Mouse (Mus musculus) adrenal gland, adult 8-10 months (tissue): Measurements from ENCODE around the gene Myl4. TPM values are rescaled to one million over a fixed set of nuclear protein-coding genes. Genes with fewer than 3 reads are reported as not detected.

ENCODE experiments used
- DNase-seq: peaks from one replicate; pipeline ENCODE4 v3.0.0; 2022
- total RNA-seq, 4 experiments: library from RNA; stranded (reverse); gene quantifications; 2 replicates each; pipeline ENCODE4 v1.2.4; 2022

Gene Myl4
- total RNA-seq, 4 experiments from 2014 or later: 1.6 to 3.8 (median 2.6) TPM

DNA sequence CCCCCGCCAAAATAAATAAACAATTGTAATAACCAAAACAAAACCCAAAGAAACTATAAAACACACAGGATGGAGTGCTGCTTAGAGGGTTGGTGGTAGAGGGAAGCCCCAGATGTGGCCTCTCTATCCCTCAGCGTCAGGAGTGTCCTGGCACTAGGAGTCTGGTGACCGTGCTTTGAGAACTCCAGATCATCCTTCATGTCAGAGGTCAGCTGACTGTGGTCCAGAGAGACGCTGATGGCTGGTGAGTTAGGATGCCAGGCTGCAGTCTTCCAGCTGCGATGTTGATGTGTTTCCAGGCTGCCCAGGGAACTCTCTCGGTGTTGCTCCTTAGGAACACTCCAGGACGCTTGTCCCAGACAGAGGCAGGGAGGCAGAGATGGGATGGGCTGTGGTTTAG lies 21.6 kb downstream of the Myl4 start:
- DNase-seq: no peak

GRCm38 (mm10) chr11:104572566-104572965 lies 22.1 kb downstream of the Myl4 start:
- no peak for DNase-seq

- DNase-seq: no peak
These were observed 26.5 kb downstream of the Myl4 start for GRCm38 (mm10) chr11:104576772-104577612.

DNA sequence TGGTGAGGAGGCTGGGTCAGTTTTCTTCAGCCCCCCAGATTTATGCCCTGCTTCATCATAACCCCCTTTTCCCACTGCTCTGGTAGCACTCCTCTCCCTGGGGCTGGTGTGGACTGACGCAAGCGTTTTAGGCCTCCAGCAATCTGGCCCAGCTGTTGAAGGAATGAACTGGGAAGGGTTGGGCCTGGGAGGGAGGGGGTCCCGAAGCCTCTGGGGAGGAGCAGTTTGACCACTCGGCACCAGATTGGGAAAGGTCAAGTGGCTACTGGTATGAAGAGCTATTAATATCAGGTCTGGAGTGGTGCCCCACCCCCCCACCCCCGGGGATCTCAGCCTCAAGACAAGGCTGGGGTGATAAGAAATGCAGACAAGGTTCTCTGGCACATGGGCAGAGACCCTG lies 27.6 kb downstream of the Myl4 start:
- no peak for DNase-seq

- no peak for DNase-seq
These were observed 28.6 kb downstream of the Myl4 start for GRCm38 (mm10) chr11:104579084-104579483.

GRCm38 (mm10) chr11:104579575-104579974 lies 29.1 kb downstream of the Myl4 start:
- no peak for DNase-seq

- DNase-seq: no peak
These were observed 29.6 kb downstream of the Myl4 start for GRCm38 (mm10) chr11:104580091-104580490.

GRCm38 (mm10) chr11:104580606-104581005 lies 30.1 kb downstream of the Myl4 start:
- no peak for DNase-seq

DNA sequence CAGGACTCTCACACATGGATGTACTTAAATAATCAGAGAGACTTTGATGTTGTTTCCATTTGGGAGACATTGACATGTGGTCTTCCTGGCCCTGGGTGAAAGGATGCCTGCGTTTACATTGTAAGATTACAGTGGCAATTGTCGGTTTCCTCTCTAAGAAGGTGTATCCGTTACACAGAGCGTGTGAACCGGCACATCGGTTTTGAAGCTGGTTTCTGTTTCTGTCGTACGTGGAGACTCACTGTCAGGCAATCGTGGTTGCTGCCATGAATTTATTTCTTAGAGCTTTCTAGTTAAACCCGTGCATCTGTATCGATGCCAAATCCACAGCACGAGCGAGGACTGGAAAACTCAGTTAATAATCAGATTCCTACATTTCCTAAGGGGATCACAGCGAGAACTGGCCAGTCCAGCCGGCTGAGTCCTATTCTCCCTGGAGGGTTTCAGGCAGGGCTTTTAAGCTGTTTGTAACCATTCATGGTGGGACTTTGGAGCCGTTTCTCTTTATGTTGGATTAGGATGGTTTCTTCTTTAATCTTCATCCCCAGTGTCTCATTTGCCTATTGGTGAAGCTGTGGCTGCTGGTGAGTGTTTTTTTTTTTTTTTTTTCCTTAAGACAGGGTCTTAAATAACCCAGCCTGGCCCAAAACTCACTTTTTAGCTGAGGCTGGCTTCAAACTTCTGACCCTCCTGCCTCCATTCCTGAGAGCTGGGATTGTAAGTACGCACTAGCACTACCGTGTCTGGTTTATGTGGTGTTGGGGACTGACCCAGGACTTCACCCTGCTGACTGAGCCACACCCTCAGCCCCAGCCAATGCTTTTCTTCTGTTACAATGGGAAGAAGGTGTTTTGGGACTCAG lies 31.2 kb downstream of the Myl4 start:
- DNase-seq: no peak

DNA sequence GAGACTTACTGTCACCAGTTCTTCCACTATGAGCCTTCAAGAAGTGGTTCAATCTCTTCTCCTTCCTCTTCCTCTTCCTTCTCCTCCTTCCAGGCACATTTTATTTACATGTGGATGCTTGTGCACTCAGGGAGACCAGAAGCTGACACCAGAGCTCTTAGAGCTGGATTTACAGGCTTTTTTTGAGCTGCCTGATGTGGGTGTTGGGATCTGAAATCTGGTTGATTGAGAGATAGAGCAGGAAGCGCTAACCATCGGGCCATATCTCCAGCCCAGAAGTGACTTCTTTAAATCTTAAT lies 31.8 kb downstream of the Myl4 start:
- no peak for DNase-seq

DNA sequence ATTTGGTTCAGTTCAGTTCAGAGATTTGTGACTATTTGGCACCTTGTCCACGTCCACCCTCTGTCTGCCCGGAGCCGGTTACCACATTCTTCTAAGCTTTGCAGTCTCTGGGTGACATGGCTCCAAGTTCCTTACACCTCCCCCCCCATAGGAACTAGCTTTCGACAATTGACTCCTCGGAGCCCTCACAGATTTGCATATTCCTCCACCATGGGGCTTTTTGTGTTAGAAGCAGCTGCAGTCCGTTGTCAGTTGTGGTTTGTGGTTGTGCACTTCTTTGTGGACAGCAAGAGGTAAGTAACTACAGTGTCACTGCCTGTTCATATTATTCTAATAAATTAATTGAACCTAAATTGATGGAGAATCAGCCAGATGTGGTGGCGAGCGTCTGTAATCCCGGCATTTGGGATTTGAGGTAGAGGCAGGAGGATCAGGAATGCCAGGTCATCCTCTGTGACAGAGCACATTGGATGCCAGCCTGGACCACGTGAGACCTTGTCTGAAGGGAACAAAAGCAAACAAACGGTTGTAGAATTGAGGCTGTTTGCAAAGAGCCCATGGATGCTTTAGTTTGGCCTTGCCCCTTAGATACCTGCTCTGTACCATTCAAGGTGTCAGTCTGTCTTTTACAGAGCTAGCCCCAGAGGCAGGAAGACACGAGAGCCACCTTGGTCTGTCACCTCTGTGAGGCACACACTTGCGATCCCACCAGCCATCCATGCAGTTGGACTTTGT lies 32.3 kb downstream of the Myl4 start:
- DNase-seq: no peak

DNA sequence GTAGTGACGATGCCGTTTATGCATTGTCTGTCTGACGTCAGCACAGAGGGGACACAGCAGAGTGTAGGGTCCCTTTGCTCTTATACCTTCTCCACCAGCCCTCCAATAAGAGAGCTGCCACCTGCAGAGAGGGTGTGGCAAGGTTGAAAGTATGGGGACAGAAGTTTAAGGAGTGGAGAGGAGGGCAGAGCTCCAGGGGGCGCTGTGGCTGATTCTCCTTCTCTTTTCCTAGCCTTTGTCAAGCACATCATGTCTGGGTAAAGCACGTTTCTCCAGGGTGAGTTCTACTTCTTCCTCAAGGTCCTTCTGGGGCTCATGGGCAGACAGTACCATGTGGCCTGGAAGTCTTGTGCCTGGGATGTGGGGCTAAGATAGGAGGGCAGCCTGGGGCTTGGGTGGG lies 35.0 kb downstream of the Myl4 start:
- DNase-seq: no peak

DNA sequence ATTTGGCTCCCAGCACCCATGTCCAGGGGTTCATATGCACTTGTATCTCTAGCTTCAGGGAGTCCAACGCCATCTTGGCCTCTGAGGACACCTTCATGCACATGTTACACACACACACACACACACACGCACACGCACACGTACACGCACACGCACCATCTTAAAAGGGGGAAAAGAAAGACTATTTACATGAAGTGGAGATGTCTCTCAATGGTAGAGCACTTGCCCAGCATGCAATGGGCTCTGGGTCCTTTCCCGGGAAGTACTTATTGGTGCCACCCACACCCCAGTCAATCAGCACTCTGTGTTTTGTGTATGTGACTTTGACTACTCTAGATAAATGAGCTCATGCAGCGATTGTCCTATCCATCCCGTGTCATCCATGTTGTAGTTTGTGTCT lies 37.4 kb downstream of the Myl4 start:
- DNase-seq: no peak

- no peak for DNase-seq
These were observed 38.0 kb downstream of the Myl4 start for GRCm38 (mm10) chr11:104588513-104588912.

DNA sequence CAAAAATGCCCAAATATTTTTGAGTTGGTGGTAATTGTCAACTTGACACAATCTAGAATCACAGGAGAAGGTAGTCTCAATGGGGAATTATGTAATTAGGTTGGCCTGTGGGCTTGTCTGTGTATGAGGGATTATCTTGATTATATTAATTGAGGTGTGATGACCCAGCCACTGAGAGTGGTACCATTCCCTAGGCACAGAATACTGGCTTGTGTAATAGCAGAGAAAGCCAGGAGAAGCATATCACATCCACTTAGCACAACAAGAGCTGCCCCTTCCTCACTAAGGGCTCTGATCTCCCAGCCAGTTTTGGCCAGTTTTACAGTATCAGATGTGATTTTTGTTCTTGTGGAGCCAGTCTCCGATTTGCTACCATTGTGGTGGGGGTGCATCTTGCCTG lies 39.1 kb downstream of the Myl4 start:
- DNase-seq: no peak

GRCm38 (mm10) chr11:104590148-104590547 lies 39.7 kb downstream of the Myl4 start:
- DNase-seq: peak; percentile 62

DNA sequence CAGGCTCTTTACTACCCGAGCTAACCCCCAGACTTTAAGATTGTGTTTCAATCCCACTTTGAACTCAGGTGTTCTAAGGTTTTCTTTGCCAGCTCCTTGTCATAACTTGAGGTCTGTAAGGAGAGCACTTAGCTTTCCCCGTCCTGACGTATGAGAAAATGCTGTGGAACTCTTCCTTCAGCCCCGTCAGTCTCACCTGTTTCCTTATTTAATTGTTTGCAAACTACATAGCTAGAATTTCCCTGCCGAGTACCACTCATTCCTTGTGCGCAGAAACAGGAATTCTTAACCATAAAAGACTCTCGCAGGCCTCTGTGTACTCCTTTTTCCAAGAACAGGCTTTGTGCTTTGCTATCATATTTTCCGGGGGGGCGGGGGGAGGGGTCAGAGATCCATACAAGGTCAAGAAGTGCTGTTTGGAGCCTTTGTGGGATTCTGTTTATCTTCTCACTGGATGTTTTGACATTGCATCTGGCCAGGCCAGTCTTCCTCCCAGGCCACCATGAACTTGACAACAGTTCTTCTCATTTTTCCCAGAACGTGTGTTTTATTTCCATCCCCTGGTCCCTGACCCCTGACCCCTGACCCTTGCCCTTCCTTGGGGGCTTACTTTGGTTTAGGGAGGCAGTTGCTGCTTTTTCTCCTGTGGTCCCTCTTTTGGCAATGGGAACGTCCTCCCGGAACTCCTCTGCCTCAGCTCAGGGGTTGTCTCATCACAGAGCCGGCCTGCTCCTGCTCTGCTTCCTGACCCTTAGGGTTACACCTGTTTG lies 41.8 kb downstream of the Myl4 start:
- no peak for DNase-seq

GRCm38 (mm10) chr11:104596365-104596764 lies 45.9 kb downstream of the Myl4 start:
- DNase-seq: no peak

- no peak for DNase-seq
These were observed 48.9 kb downstream of the Myl4 start for GRCm38 (mm10) chr11:104599265-104599945.

GRCm38 (mm10) chr11:104600675-104601074 lies 50.2 kb downstream of the Myl4 start:
- DNase-seq: no peak

DNA sequence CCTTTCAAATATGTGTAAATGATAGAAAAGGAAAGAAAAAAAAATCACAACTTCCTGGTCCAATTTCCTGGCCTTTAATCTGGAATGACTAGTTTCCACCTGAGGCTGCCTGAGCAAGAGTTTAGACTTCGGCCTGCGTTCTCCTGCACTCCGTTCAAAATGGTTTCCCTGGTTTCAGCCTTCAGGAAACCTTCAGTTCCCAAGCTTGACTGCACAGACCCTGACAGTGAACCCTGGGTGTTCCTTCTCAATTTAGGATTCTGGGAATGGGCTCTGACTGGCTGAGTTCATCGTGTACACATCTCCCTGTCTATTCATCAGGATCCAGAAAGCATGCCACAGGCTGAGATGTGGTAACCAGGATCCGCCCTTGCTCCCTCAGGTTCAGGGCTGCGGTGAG lies 53.7 kb downstream of the Myl4 start:
- DNase-seq: no peak
